Mouse (Mus musculus): ENCODE measurements around the gene Gm9.
"Not testable (repeated sequence)": the region's sequence is repeated elsewhere in the genome, so short reads cannot be mapped to it uniquely, and the experiment has no call there.

Gm9 gene

GRCm38 (mm10) chrX:37210941-37211340 is at the start of gene Gm9:
Gene Gm9 (minus strand): TSS chrX:37211041.
- in situ Hi-C loops (cut with MboI; ENCODE audit: low pct_unique_long_range_greater_than_20kb in 1 of 2, low sequenced_read_pairs in 2 of 2, unreplicated experiment in 1 of 2) = no loop called here

GRCm38 (mm10) chrX:37249619-37250018 is 38.8 kb upstream of the Gm9 start, which contains the start of gene Rhox3a:
Gene Rhox3a (plus strand): TSS chrX:37249919.
- in situ Hi-C loops (cut with MboI; ENCODE audit: low pct_unique_long_range_greater_than_20kb in 1 of 2, low sequenced_read_pairs in 2 of 2, unreplicated experiment in 1 of 2) = not testable (repeated sequence)

- in situ Hi-C loops (cut with MboI; ENCODE audit: low pct_unique_long_range_greater_than_20kb in 1 of 2, low sequenced_read_pairs in 2 of 2, unreplicated experiment in 1 of 2) = not testable (repeated sequence)
These were observed 33.8 kb upstream of the Gm9 start, which contains the start of gene Rhox2a for GRCm38 (mm10) chrX:37244676-37245075. Gene Rhox2a (plus strand): TSS chrX:37244976.

- in situ Hi-C loops (cut with MboI; ENCODE audit: low pct_unique_long_range_greater_than_20kb in 1 of 2, low sequenced_read_pairs in 2 of 2, unreplicated experiment in 1 of 2) = not testable (repeated sequence)
These were observed 11.3 kb upstream of the Gm9 start, which contains the start of gene Rhox1 for GRCm38 (mm10) chrX:37222158-37222557. Gene Rhox1 (minus strand): TSS chrX:37222258.

DNA sequence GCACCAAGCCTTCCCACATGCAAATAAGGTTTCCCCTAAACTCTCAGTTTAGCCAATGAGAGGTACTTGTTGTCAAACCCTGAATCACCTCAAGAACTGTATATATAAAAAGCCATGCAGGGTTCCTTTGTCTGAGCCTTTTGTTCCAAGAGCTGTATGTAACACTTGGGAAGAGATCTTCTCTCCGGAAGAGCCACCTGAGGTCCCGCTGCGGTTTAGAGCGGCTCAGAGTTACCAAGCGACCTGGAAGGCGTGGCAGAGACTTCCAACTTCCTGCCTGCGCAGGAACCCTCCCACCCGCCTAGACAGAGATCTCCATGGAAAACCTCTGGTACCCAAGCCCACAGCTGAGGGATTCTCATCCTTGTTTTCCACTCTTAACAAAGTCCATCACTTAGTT is 12.2 kb downstream of the Gm9 start:
- in situ Hi-C loops (cut with MboI; ENCODE audit: low pct_unique_long_range_greater_than_20kb in 1 of 2, low sequenced_read_pairs in 2 of 2, unreplicated experiment in 1 of 2) = loop anchor here in 1 of 2 experiments (10.0 kb wide), 1 partner anchor 706 kb away; the partner anchor contains the start of gene Rhox9

GRCm38 (mm10) chrX:37191744-37192379 is 19.0 kb downstream of the Gm9 start:
- in situ Hi-C loops (cut with MboI; ENCODE audit: low pct_unique_long_range_greater_than_20kb in 1 of 2, low sequenced_read_pairs in 2 of 2, unreplicated experiment in 1 of 2) = loop anchor here in 1 of 2 experiments (10.0 kb wide), 1 partner anchor 713 kb away; the partner anchor contains the start of gene Rhox9

GRCm38 (mm10) chrX:37191105-37191743 is 19.6 kb downstream of the Gm9 start, which contains the start of the genes Ndufa1 and Rnf113a1:
Gene Ndufa1 (minus strand): TSS chrX:37191163.
Gene Rnf113a1 (plus strand): TSS chrX:37191245.
- in situ Hi-C loops (cut with MboI; ENCODE audit: low pct_unique_long_range_greater_than_20kb in 1 of 2, low sequenced_read_pairs in 2 of 2, unreplicated experiment in 1 of 2) = loop anchor here in 1 of 2 experiments (10.0 kb wide), 1 partner anchor 714 kb away; the partner anchor contains the start of gene Rhox9

- in situ Hi-C loops (cut with MboI; ENCODE audit: low pct_unique_long_range_greater_than_20kb in 1 of 2, low sequenced_read_pairs in 2 of 2, unreplicated experiment in 1 of 2) = loop anchor here in 1 of 2 experiments (10.0 kb wide), 1 partner anchor 714 kb away; the partner anchor contains the start of gene Rhox9
These were observed 20.1 kb downstream of the Gm9 start for GRCm38 (mm10) chrX:37190755-37191104.

DNA sequence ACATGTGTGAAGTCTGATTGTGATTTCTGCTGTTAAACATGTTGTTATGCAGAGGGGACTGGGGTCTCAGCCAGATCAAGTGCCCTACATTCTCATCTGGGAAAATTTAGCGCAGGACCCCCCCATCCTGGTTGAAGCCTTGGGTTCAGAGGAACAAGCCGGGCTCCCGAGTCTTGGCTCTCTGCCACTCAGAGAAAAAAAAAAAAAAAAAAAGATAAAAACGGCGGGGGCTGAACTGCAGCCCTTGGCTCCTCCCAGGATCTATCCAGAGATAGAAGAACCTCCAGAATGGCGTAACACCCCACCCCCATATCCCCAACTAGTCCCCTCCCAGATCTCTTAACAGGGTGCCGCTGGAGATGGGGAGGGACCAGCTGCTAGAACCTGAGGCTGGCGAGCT is 26.4 kb downstream of the Gm9 start:
- in situ Hi-C loops (cut with MboI; ENCODE audit: low pct_unique_long_range_greater_than_20kb in 1 of 2, low sequenced_read_pairs in 2 of 2, unreplicated experiment in 1 of 2) = not testable (repeated sequence)

- in situ Hi-C loops (cut with MboI; ENCODE audit: low pct_unique_long_range_greater_than_20kb in 1 of 2, low sequenced_read_pairs in 2 of 2, unreplicated experiment in 1 of 2) = no loop called here
These were observed 42.1 kb downstream of the Gm9 start, which contains the start of gene Akap14 for GRCm38 (mm10) chrX:37168742-37169141. Gene Akap14 (minus strand): TSS chrX:37168842.

- in situ Hi-C loops (cut with MboI; ENCODE audit: low pct_unique_long_range_greater_than_20kb in 1 of 2, low sequenced_read_pairs in 2 of 2, unreplicated experiment in 1 of 2) = no loop called here
These were observed 43.8 kb downstream of the Gm9 start for GRCm38 (mm10) chrX:37167085-37167484.

- in situ Hi-C loops (cut with MboI; ENCODE audit: low pct_unique_long_range_greater_than_20kb in 1 of 2, low sequenced_read_pairs in 2 of 2, unreplicated experiment in 1 of 2) = no loop called here
These were observed 47.7 kb downstream of the Gm9 start for GRCm38 (mm10) chrX:37163115-37163514.

DNA sequence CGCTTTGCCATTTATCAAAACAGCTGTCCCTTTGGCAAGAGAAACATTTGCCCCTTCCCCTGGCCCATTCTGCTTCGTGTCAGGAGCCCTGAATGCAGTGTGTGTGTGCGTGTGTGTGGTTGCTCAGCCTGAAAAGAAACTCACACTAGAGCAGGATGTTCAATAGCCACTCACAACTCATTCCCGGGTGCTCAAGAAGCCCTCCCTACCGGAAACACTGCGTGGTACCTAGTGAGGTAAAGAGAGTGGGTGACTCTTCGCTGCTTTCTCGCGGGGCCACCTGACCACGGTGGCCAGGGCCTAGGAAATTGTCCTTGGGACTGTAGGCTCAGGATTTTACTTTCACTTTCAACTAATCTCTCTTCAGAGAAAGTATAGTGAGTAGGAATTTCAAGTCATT is 49.7 kb downstream of the Gm9 start:
- in situ Hi-C loops (cut with MboI; ENCODE audit: low pct_unique_long_range_greater_than_20kb in 1 of 2, low sequenced_read_pairs in 2 of 2, unreplicated experiment in 1 of 2) = no loop called here

Measured in mouse embryonic stem cell (cell line).